Mouse (Mus musculus) hindbrain, embryonic 10.5 days (tissue): ENCODE results near the gene Polr1d. TPM values are rescaled to one million over a fixed set of nuclear protein-coding genes. Genes with fewer than 3 reads are reported as not detected.

Source experiments
- DNase-seq: peaks from one replicate; pipeline ENCODE4 v3.0.0-alpha.2; 2017; ENCODE audit warnings: low spot score
- H3K27ac ChIP-seq: fragments of 300-500 bp; sonication (generic); 2 replicates; pipeline ENCODE4 v1.5.1; 2016; ENCODE audit warnings: mild to moderate bottlenecking, moderate library complexity
- H3K27me3 ChIP-seq: fragments of 300-500 bp; sonication (generic); 2 replicates; pipeline ENCODE4 v1.6.1; 2016; ENCODE audit warnings: mild to moderate bottlenecking; ENCODE audit not compliant: poor library complexity, insufficient read depth, severe bottlenecking
- H3K36me3 ChIP-seq: fragments of 300-500 bp; sonication (generic); 2 replicates; pipeline ENCODE4 v1.6.1; 2016; ENCODE audit warnings: mild to moderate bottlenecking, moderate library complexity
- H3K4me1 ChIP-seq: fragments of 300-500 bp; sonication (generic); replicated peaks from 2 replicates; pipeline ENCODE4 v1.6.1; 2016; ENCODE audit warnings: mild to moderate bottlenecking
- H3K4me3 ChIP-seq: fragments of 300-500 bp; sonication (generic); 2 replicates; pipeline ENCODE4 v1.5.1; 2016; ENCODE audit warnings: mild to moderate bottlenecking, moderate library complexity
- H3K9me3 ChIP-seq: fragments of 300-500 bp; sonication (generic); 2 replicates; pipeline ENCODE4 v1.6.1; 2016; ENCODE audit warnings: mild to moderate bottlenecking, moderate library complexity
- WGBS: fragments of 180-500 bp; shearing (Covaris S2); methylation state at CpG from one replicate; pipeline ENCODE4 v1.1.7; 2016; 5-methylcytosine and 5-hydroxymethylcytosine counted together
- polyA plus RNA-seq: library from polyadenylated mRNA; unstranded; fragments of >200 nt; fragmentation: Nextera tagmentation; extraction: Ambion mirVana; gene quantifications from 2 replicates; pipeline ENCODE4 v1.2.1, GENCODE M21; 2016

Polr1d gene
- polyA plus RNA-seq, 1 experiment from 2014 or later = 124 TPM

- 89% methylated on average over 19 of the region's 19 CpGs for WGBS
- DNase-seq = no peak
- no peaks in the 10 kb centered on the region for H3K27me3 ChIP-seq
Observed at GRCm38 (mm10) chr5:147049544-147050209, 27.2 kb upstream of the Polr1d start.

GRCm38 (mm10) chr5:147050816-147051499 is 25.9 kb upstream of the Polr1d start:
- H3K36me3 ChIP-seq = no peaks in the 10 kb centered on the region
- H3K9me3 ChIP-seq = no peaks in the 10 kb centered on the region
- H3K4me1 ChIP-seq = peaks cover 16% of the 10 kb centered on the region; the same call in 1 of the 2 replicates
- H3K27ac ChIP-seq = no peak overlapping the region
- 69% methylated on average over 13 of the region's 13 CpGs for WGBS
- DNase-seq = no peak
- H3K27me3 ChIP-seq = no peaks in the 10 kb centered on the region
- H3K4me3 ChIP-seq = no peak overlapping the region

More at GRCm38 (mm10) chr5:147049544-147050209, 27.2 kb upstream of the Polr1d start:
- Histone ChIP-seq H3K27ac (no peak overlapping the region), H3K4me3 (no peak overlapping the region), H3K9me3 (no peaks in the 10 kb centered on the region), H3K36me3 (no peaks in the 10 kb centered on the region), H3K4me1 (peaks cover 22% of the 10 kb centered on the region; the same call in 1 of the 2 replicates)

- Histone ChIP-seq H3K36me3 (no peaks in the 10 kb centered on the region), H3K27ac (no peak overlapping the region), H3K4me1 (peaks cover 14% of the 10 kb centered on the region; the same call in 1 of the 2 replicates), H3K27me3 (no peaks in the 10 kb centered on the region), H3K9me3 (no peaks in the 10 kb centered on the region), H3K4me3 (no peak overlapping the region)
- DNase-seq = no peak
- 60% methylated on average over 29 of the region's 29 CpGs for WGBS
Observed at GRCm38 (mm10) chr5:147051500-147052308, 25.1 kb upstream of the Polr1d start.

- no peaks in the 10 kb centered on the region for H3K9me3 ChIP-seq
- no peak overlapping the region for H3K4me3 ChIP-seq
- DNase-seq = no peak
Observed at GRCm38 (mm10) chr5:147052309-147052558, 24.6 kb upstream of the Polr1d start.

GRCm38 (mm10) chr5:147053071-147053470 is 23.8 kb upstream of the Polr1d start:
- no peaks in the 10 kb centered on the region for H3K9me3 ChIP-seq
- H3K27ac ChIP-seq = no peak overlapping the region
- 93% methylated on average over 6 of the region's 6 CpGs for WGBS
- DNase-seq = no peak
- no peaks in the 10 kb centered on the region for H3K36me3 ChIP-seq
- H3K4me3 ChIP-seq = no peak overlapping the region
- H3K4me1 ChIP-seq = peaks cover 14% of the 10 kb centered on the region; the same call in 1 of the 2 replicates
- no peaks in the 10 kb centered on the region for H3K27me3 ChIP-seq

More at GRCm38 (mm10) chr5:147052309-147052558, 24.6 kb upstream of the Polr1d start:
- 79% methylated on average over 4 of the region's 4 CpGs for WGBS
- no peaks in the 10 kb centered on the region for H3K27me3 ChIP-seq
- peaks cover 14% of the 10 kb centered on the region; the same call in 1 of the 2 replicates for H3K4me1 ChIP-seq
- no peaks in the 10 kb centered on the region for H3K36me3 ChIP-seq
- H3K27ac ChIP-seq = no peak overlapping the region

GRCm38 (mm10) chr5:147053481-147053880 is 23.4 kb upstream of the Polr1d start:
- Histone ChIP-seq H3K9me3 (no peaks in the 10 kb centered on the region), H3K27ac (no peak overlapping the region), H3K36me3 (no peaks in the 10 kb centered on the region), H3K27me3 (no peaks in the 10 kb centered on the region), H3K4me1 (peaks cover 14% of the 10 kb centered on the region; the same call in 1 of the 2 replicates), H3K4me3 (no peak overlapping the region)
- 88% methylated on average over 3 of the region's 3 CpGs for WGBS
- DNase-seq = no peak

GRCm38 (mm10) chr5:147054328-147054727 is 22.5 kb upstream of the Polr1d start:
- Histone ChIP-seq H3K36me3 (no peaks in the 10 kb centered on the region), H3K9me3 (no peaks in the 10 kb centered on the region), H3K27ac (no peak overlapping the region), H3K4me1 (peaks cover 14% of the 10 kb centered on the region; the same call in 1 of the 2 replicates), H3K4me3 (no peak overlapping the region), H3K27me3 (no peaks in the 10 kb centered on the region)
- WGBS = 83% methylated on average over 6 of the region's 6 CpGs
- DNase-seq = no peak

GRCm38 (mm10) chr5:147054747-147055270 is 22.0 kb upstream of the Polr1d start:
- H3K27ac ChIP-seq = no peak overlapping the region
- WGBS = 94% methylated on average over 2 of the region's 2 CpGs
- H3K27me3 ChIP-seq = no peaks in the 10 kb centered on the region
- H3K4me3 ChIP-seq = no peak overlapping the region
- no peaks in the 10 kb centered on the region for H3K9me3 ChIP-seq
- no peak for DNase-seq
- no peaks in the 10 kb centered on the region for H3K36me3 ChIP-seq
- H3K4me1 ChIP-seq = peaks cover 14% of the 10 kb centered on the region; the same call in 1 of the 2 replicates

GRCm38 (mm10) chr5:147055572-147056245 is 21.1 kb upstream of the Polr1d start:
- H3K36me3 ChIP-seq = no peaks in the 10 kb centered on the region

GRCm38 (mm10) chr5:147056712-147057290 is 20.0 kb upstream of the Polr1d start:
- Histone ChIP-seq H3K9me3 (no peaks in the 10 kb centered on the region), H3K27ac (no peak overlapping the region), H3K27me3 (no peaks in the 10 kb centered on the region), H3K4me3 (no peak overlapping the region), H3K36me3 (no peaks in the 10 kb centered on the region), H3K4me1 (peaks cover 9% of the 10 kb centered on the region; the same call in 1 of the 2 replicates)
- 83% methylated on average over 10 of the region's 10 CpGs for WGBS
- no peak for DNase-seq

More at GRCm38 (mm10) chr5:147055572-147056245, 21.1 kb upstream of the Polr1d start:
- no peaks in the 10 kb centered on the region for H3K27me3 ChIP-seq
- H3K4me3 ChIP-seq = no peak overlapping the region
- H3K27ac ChIP-seq = no peak overlapping the region
- no peak for DNase-seq
- 87% methylated on average over 6 of the region's 6 CpGs for WGBS
- peaks cover 16% of the 10 kb centered on the region; the same call in 1 of the 2 replicates for H3K4me1 ChIP-seq
- H3K9me3 ChIP-seq = no peaks in the 10 kb centered on the region

GRCm38 (mm10) chr5:147057626-147058414 is 19.0 kb upstream of the Polr1d start:
- 87% methylated on average over 9 of the region's 9 CpGs for WGBS
- Histone ChIP-seq H3K4me3 (no peak overlapping the region), H3K36me3 (no peaks in the 10 kb centered on the region), H3K4me1 (0 out of 2 replicates have a peak, but pooled peaks cover 2% of the 10 kb centered on the region), H3K27ac (no peak overlapping the region), H3K27me3 (no peaks in the 10 kb centered on the region), H3K9me3 (no peaks in the 10 kb centered on the region)
- DNase-seq = no peak
